Mouse (Mus musculus): ENCODE data around the gene Trarg1.

DNA sequence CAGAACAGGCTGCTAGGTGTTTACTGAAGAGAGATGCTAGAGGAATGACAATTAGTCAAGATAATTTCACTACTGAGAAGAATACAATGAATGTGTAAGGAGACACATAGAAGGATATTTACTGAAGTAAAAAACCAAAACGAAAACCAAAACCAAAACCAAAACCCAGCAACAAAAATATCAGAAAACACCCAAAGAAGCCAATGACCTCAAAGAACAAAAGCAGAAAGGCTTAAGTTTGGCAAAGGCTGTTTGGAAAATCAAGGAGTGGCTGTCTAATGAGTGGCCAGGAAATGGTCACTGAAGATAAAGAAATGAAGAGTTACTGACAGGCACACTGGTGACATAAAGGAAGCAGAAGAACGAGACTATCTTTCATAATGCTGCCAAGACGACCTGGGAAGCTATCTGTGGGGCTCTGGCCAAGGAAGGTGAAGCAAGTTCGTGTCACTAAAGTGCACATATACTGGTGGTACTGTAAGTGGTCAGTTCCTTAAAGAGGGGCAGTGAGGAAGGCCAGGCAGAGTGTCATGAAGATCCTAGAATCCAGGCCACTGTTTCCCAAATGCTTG, 56.2 kb downstream of the Trarg1 start:
- no peak for TF ChIP-seq GATA1 (IDR thresholded peaks at IDR 0.05; ENCODE audit: borderline replicate concordance, low read length)
- no peak for TF ChIP-seq FLI1 (IDR thresholded peaks at IDR 0.05; ENCODE audit: low read length)
